Mouse (Mus musculus) mouse embryonic stem cell (cell line): Measurements from ENCODE around the gene Arl16.

Source experiments
- in situ Hi-C, 2 experiments: fragments of 300-500 bp; cut with MboI; formaldehyde crosslinking; loops; 1 replicate in 1 of 2; 3 replicates in 1 of 2; pipeline ENCODE4 v1.14.3; 2019 to 2020; ENCODE audit warnings: low sequenced_read_pairs in 2 of 2, low pct_unique_long_range_greater_than_20kb in 1 of 2, mixed read lengths in 1 of 2; ENCODE audit not compliant: unreplicated experiment in 1 of 2

Gene Arl16

DNA sequence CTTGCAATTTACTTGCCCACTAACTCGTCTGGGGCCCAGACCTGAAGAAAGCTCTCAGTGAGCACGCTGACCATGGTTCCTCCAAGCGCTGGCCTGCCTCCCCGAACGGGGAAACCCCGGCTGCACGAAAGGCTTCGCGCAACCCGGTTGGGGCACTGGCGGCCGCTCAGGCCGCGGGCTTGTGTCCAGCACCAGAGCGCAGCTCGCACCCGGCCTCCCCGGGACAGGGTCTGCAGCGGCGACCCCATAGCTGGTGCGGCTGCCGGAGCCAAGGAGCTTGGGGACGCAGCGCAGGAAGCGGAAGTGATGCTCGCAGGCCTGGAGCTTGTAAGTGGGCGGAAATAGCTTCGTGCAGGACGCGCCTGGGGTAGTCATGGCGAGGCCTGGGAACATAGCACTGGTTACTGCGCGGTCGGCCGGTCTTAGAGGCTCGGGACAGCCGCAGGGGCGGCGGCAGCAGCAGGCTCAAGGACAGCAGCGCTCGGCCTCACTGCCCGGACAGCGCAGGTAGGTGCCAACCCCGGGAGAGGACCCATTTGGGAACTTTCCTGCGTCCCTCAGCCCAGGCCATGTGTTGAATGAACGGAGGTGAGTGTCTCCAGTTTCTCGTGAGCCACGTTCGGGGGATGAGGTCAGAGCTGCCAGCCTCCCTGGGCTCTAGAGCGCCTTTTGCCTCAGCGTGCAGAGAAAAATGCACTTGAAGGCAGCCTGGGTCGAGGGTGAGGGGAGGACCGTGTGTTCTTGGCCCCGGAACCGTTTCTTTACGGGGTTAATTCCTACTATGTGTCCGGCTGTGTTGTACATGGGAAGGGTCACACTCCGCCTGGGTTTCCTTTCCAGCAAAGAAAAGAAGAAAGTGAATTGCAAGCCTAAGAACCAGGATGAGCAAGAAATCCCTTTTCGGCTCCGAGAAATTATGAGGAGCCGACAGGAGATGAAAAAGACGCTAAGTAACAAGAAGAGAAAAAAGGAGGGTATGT, 9.3 kb downstream of the Arl16 start, which contains the start of the genes Oxld1 and Ccdc137:
Gene Oxld1, minus strand, starts transcription at position 297 of the 980 bp plus-strand sequence.
Gene Ccdc137, plus strand, starts transcription at position 344 of the 980 bp plus-strand sequence.
- in situ Hi-C loops, result no loop called here

DNA sequence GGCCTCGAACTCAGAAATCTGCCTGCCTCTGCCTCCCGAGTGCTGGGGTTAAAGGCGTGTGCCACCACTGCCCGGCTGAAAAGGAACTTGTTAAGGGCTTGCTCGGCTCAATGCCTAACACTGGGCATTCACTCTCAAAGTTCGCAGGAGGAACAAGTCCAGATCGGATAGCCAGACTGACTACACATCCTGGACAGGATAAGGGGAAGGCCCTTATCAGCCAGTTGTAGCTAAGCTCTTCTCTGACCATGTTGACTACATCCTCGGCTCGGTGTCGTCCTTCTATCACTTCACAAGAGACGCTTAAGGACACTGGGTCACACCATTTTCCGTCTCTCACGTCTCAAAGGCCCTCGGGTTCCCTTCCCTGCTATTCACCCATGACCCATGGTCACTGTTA, 10.0 kb downstream of the Arl16 start:
- in situ Hi-C loops, result no loop called here

- in situ Hi-C loops, result no loop called here
Observed at GRCm38 (mm10) chr11:120455413-120455812, 12.0 kb downstream of the Arl16 start.

DNA sequence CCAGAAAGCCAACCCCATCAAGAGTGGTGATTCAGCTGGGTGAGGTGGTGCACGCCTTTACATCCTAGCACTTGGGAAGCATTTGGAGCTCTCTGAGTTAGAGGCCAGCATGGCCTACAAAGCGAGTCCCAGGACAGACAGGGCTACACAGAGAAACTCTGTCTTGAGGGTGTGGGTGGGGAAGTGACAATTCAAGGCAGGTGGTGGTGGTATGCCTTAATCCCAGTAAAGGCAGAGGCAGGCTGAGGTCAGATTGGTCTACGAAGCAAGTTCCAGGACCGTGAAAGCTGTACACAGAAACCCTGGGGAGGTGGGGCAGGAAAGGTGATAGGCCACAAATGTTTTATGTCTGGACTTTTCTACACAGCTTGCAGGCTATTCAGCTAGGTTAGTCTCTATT, 12.4 kb downstream of the Arl16 start:
- in situ Hi-C loops, result no loop called here

GRCm38 (mm10) chr11:120453306-120453705, 14.1 kb downstream of the Arl16 start, which contains the start of gene Pde6g:
Gene Pde6g, minus strand, starts transcription at chr11:120453500.
- in situ Hi-C loops, result no loop called here

DNA sequence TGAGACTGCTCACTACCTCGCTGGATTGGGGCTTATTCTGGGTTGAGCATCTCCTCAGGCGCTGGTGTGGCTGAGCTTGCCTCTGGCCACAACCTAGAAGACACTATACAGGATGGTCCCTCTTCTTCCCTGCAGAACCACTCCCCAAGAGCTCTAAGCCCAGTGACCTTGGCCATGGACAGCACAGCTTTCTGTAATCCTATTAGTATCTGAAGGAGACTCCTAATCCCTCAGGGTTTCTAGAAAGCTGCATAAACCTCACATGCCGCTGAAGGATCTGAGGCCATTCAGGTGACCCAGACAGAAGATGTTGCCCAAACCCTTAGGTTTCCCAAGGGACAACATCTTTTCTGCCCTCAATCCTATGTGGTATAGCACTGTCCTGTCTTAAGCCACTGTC, 15.2 kb downstream of the Arl16 start:
- in situ Hi-C loops, result no loop called here

DNA sequence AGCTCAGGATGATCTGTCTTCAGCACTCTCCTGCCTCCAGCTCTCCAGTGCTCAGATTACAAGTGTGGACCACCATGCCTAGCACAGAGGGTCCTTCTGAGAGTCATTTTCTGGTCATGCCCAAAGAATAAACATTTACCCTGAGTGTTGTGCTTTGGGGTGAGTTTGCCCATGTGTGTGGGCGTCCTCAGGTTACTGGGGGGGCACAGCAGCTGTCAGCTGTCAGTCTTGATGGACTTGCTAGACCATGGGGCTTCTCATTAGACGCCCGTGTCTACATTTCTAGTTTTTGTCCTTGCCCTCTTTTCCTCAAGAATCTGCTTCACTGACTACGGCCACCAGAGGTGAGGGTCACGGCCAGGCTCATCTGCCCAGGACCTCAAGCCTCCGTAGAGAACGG, 20.2 kb downstream of the Arl16 start:
- in situ Hi-C loops, result no loop called here

- in situ Hi-C loops, result no loop called here
Observed at GRCm38 (mm10) chr11:120445475-120445874, 21.9 kb downstream of the Arl16 start.

DNA sequence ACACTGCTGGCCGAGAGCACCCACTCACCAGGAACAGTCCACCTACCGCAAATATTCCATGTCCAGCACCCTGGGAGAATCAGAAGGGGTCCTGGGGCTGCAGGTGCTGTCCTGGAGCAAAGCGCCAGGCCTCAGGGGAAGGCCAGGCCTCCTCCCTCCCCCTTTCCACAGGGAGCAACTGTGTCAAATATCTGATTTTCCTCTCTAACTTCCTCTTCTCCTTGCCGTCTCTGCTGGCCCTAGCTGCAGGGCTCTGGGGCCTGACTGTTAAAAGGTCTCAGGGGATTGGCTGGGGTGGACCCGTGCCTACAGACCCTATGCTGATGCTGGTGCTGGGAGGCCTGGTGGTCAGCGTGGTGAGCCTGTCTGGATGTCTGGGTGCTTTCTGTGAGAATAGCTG, 23.3 kb downstream of the Arl16 start:
- in situ Hi-C loops, result no loop called here

DNA sequence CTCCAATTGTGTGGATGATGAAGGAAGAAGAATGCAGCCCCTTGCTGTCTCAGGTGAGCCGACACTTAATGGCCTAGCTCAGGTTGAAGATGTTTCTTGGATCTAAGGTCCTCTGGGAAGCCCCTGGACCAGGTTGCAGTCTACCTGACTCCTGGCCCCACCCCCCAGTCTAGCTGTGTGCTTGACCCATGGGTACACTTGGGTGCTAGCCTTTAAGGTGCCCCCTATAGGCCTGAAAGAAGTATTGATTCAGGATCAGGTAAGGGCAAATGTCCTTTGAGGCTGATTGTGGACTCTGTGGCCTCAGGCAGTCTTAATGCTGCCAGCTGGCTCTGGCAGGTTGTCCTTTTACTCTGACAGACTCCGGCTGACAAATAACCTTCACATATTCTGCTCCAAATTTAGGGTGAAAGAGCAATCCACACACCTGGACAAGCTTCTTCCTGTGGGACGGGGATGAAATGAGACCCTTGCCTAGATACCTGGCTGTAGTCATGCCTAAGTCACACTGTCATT, 24.6 kb downstream of the Arl16 start:
- in situ Hi-C loops, result no loop called here

DNA sequence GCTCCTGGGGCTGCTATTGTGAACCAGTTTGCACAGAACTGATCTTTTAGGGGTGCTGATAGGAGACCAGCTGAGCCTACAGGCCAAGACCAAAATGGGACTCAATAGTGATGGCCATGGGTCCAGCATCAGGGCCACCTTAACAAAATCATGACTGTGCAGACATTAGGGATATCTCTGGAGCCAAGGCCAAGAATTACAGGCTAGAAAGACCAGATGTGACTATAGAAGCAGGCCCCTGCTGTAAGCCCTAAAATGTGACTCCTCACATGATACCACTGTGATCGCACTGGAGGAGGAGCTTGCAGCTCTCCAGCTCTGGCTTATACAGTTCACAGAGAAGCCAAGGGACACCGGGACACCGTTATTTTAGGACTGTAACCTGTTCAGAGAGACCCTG, 25.1 kb downstream of the Arl16 start, which contains the start of gene Tspan10:
Gene Tspan10, plus strand, starts transcription at position 301 of the 400 bp plus-strand sequence.
- in situ Hi-C loops, result no loop called here

DNA sequence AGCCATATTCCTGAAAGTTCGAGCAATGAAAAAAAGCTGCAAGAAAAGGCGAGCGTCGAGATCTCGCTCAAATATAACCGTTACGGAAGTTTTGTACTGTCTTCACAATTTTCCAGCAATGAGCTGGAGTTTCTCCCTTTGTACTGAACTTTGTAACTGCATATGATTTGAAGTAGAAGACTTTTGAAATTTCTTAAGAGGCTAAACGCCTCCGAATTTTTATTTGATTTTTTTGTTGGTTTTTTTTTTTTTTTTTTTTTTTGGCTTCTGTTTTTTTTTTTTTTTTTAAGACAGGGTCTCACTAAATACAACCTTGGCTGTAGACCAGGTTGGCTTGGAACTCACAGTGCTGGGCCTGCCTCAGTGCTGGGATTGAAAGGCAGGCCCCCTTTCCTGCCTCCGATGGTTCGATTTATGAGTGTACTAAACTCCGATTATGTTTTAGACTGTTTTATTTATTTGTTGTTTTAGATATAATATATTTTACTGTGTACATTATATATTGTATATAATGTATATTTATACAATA, 29.5 kb downstream of the Arl16 start:
- in situ Hi-C loops, result no loop called here

DNA sequence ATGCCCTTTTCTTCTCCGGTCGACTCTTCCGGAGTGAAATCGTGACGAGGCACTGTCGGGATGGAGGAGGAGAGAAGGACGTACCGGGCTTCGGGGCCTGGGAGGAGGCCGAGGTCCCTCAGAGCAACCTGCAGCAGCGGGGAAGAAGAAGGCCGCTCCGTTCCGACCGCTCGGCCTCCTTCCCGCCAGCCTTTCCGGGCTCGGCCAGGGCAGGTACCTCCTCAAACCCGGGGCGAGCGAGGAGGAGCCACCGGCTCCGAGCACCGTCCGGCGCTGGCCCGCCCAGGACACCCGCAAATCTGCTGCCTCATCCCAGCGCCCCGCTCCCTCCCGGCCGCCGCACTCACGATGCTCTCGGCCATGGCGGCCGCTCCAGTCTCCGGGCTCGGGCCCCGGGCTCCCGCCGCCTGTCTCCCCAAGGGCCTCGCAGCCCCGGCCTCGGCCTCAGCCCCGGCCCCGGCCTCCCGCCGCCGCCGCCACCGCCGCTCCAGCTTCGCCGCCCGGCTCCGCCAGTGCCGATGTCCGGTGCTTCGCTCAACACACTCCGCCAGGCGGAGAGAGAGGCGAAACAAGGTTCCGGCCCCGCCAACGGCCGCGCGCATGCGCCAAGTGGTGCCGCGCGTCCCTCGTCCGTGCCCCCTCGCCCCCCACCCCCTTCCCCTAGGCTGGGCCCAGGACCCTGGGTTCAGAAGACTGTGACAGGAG, 30.1 kb downstream of the Arl16 start, which contains the start of gene Nploc4:
Gene Nploc4, minus strand, starts transcription at position 557 of the 705 bp plus-strand sequence.
- in situ Hi-C loops, result no loop called here

- in situ Hi-C loops, result no loop called here
Observed at GRCm38 (mm10) chr11:120426727-120427126, 40.7 kb downstream of the Arl16 start.

DNA sequence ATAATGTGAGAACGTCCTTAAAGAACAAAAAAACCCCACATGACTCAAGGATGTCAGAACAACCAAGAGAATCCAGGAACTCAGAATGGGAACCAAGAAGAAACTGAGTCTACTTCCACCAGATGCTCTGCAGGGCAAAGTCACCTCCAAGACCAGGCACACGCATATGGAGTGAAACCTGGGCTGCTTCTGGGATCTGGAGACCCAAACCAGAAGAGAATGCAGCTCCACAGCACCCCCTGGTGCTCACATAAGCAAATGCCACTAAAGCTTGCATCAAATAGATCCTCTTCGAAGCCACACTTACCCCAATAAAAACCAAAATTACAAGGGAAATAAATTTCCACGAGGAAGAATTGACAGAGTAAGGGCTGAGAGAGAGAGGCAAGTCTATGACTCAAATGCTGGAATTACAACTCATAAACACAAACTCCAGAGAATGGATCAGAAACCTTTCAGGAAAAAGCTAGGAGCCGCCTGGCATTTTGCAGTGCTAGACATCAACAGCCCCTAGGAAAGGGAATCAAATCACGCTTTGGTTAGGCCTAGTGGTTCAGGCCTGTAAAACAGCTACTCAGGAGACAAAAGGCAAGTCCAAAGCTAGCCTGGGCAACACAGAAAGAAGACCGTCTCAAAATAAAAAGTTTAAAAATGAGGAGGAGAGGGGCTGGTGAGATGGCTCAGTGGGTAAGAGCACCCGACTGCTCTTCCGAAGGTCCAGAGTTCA, 43.7 kb downstream of the Arl16 start:
- in situ Hi-C loops, result no loop called here

DNA sequence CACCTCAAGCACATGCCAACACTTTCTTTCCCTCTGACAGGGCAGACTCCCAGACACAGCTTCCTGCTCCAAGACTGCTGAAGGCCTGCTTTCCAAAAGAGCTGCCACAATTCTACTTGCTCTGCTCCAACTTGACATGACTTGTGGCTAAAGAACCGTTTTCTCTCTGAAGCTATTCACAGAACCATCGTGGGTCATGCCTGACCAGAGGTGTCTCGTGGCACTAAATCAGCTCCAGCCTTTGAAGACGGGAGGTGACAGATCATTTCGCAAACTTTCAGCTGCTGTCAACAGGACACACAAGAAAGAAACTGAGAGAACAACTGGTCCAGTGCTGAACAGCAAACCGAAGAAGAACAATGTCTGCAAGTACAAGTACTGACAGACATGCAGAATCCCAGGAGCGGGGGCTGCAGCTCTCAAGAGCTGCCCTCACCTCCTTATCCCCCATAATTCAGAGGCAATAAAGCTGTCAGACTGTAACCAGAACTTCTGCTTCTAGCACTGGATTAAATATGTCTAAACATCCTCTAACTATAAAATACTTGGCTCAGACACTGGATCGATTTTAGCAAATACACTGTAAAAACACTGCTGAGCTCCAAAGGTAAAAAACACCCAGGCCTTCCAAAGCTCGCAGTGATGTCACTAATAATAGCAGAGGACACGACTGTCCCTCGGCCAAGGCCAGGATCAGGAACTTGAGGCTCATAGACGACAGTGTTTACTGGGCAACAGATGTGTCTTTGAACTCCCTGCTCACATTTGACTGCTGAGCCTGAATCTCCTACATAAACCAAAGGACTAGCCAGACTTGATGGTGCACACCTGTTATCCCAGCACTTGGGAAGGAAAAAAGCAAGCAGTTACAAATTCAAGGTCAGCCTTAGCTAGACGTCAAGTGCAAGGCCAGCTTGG, 44.5 kb downstream of the Arl16 start:
- in situ Hi-C loops, result no loop called here

- in situ Hi-C loops, result no loop called here
Observed at GRCm38 (mm10) chr11:120418592-120418991, 48.8 kb downstream of the Arl16 start.
